Mouse (Mus musculus) MEL (cell line): ENCODE measurements around the gene Lrrc25. TPM values are rescaled to one million over a fixed set of nuclear protein-coding genes. Genes with fewer than 3 reads are reported as not detected.

Experiments
- DNase-seq: peaks from one replicate; pipeline ENCODE4 v3.0.0; 2011; ENCODE audit warnings: low read depth, low spot score
- H3K27ac ChIP-seq: 2 replicates; pipeline ENCODE4 v1.5.1; 2012; ENCODE audit warnings: low read depth, mild to moderate bottlenecking, control low read depth, low read length, moderate library complexity; ENCODE audit not compliant: control insufficient read depth
- H3K27me3 ChIP-seq, 2 experiments: fragments of 150-350 bp in 1 of 2; sonication (generic) in 1 of 2; 2 replicates each; pipeline ENCODE4 v1.6.1; 2012; ENCODE audit warnings: low read length in 2 of 2, mild to moderate bottlenecking in 2 of 2, improper control_type of control experiment in 1 of 2, moderate library complexity in 1 of 2; ENCODE audit not compliant: insufficient read depth in 2 of 2, control insufficient read depth in 1 of 2
- H3K36me3 ChIP-seq, 2 experiments: 2 replicates each; pipeline ENCODE4 v1.6.1; 2012 to 2014; ENCODE audit warnings: low read length in 2 of 2, improper control_type of control experiment in 1 of 2, inconsistent platforms in 1 of 2, mild to moderate bottlenecking in 1 of 2; ENCODE audit not compliant: insufficient read depth in 2 of 2, control insufficient read depth in 1 of 2
- H3K4me1 ChIP-seq, 2 experiments: fragments of 150-350 bp in 1 of 2; sonication (generic) in 1 of 2; 2 replicates each; pipeline ENCODE4 v1.6.1; 2012; ENCODE audit warnings: low read length in 2 of 2, improper control_type of control experiment in 1 of 2, mild to moderate bottlenecking in 1 of 2; ENCODE audit not compliant: insufficient read depth in 2 of 2, control insufficient read depth in 1 of 2
- H3K4me3 ChIP-seq, 2 experiments: fragments of 150-350 bp in 1 of 2; sonication (generic) in 1 of 2; 2 replicates each; pipeline ENCODE4 v1.5.1; 2012; ENCODE audit warnings: low read depth in 2 of 2, low read length in 2 of 2, mild to moderate bottlenecking in 2 of 2, moderate library complexity in 2 of 2, control low read depth in 1 of 2, improper control_type of control experiment in 1 of 2; ENCODE audit not compliant: control insufficient read depth in 1 of 2, insufficient read depth in 1 of 2
- H3K79me2 ChIP-seq: 2 replicates; pipeline ENCODE4 v1.6.1; 2012; ENCODE audit warnings: mild to moderate bottlenecking, low read length, moderate library complexity; ENCODE audit not compliant: control insufficient read depth, poor library complexity, insufficient read depth
- H3K9ac ChIP-seq: 2 replicates; pipeline ENCODE4 v1.6.1; 2012; ENCODE audit warnings: low read depth, mild to moderate bottlenecking, control low read depth, low read length, moderate library complexity; ENCODE audit not compliant: control insufficient read depth, poor library complexity, severe bottlenecking
- H3K9me3 ChIP-seq: fragments of 150-350 bp; sonication (generic); replicated peaks from 2 replicates; pipeline ENCODE4 v1.6.1; 2012; ENCODE audit warnings: mild to moderate bottlenecking, low read length, improper control_type of control experiment, moderate library complexity; ENCODE audit not compliant: insufficient read depth
- BHLHE40 ChIP-seq: IDR thresholded peaks from 2 replicates; pipeline ENCODE4 v1.6.1; 2012; ENCODE audit warnings: low read depth, mild to moderate bottlenecking, inconsistent platforms, low read length, improper control_type of control experiment, borderline replicate concordance
- CTCF ChIP-seq, 3 experiments: IDR thresholded peaks in 2 of 3; conservative IDR thresholded peaks in 1 of 3; 2 replicates each; pipeline ENCODE4 v1.5.1; 2011 to 2012; ENCODE audit warnings: low read length in 3 of 3, low read depth in 2 of 3, mild to moderate bottlenecking in 2 of 3, improper control_type of control experiment in 1 of 3, inconsistent platforms in 1 of 3, mixed read lengths in 1 of 3, moderate library complexity in 1 of 3; ENCODE audit not compliant: control insufficient read depth in 1 of 3, insufficient read depth in 1 of 3, poor library complexity in 1 of 3, severe bottlenecking in 1 of 3
- ETS1 ChIP-seq: IDR thresholded peaks from 2 replicates; pipeline ENCODE4 v1.6.1; 2012; ENCODE audit warnings: low read depth, mild to moderate bottlenecking, inconsistent platforms, low read length, improper control_type of control experiment, moderate library complexity
- GABPA ChIP-seq: IDR thresholded peaks from 2 replicates; pipeline ENCODE4 v1.6.1; 2012; ENCODE audit warnings: low read depth, mild to moderate bottlenecking, inconsistent platforms, low read length, improper control_type of control experiment, moderate library complexity
- GATA1 ChIP-seq: IDR thresholded peaks from 2 replicates; pipeline ENCODE4 v1.6.1; 2011; ENCODE audit warnings: low read depth, low read length, improper control_type of control experiment
- HCFC1 ChIP-seq: IDR thresholded peaks from 2 replicates; pipeline ENCODE4 v1.6.1; 2012; ENCODE audit warnings: low read depth, mild to moderate bottlenecking, inconsistent platforms, low read length, improper control_type of control experiment, moderate library complexity
- JUND ChIP-seq: IDR thresholded peaks from 2 replicates; pipeline ENCODE4 v1.6.1; 2011; ENCODE audit warnings: low read depth, mild to moderate bottlenecking, improper control_type of control experiment, low read length
- KAT2A ChIP-seq: conservative IDR thresholded peaks from 2 replicates; pipeline ENCODE4 v1.6.1; 2012; ENCODE audit warnings: low read depth, low read length, improper control_type of control experiment, inconsistent platforms
- MAX ChIP-seq: IDR thresholded peaks from 2 replicates; pipeline ENCODE4 v1.6.1; 2011; ENCODE audit warnings: low read length, improper control_type of control experiment
- MAZ ChIP-seq: IDR thresholded peaks from 2 replicates; pipeline ENCODE4 v1.6.1; 2012; ENCODE audit warnings: low read depth, mild to moderate bottlenecking, inconsistent platforms, low read length, improper control_type of control experiment
- MYB ChIP-seq: IDR thresholded peaks from 2 replicates; pipeline ENCODE4 v1.6.1; 2011; ENCODE audit warnings: mild to moderate bottlenecking, low read depth, low read length, improper control_type of control experiment
- POLR2A ChIP-seq, 2 experiments: IDR thresholded peaks; 2 replicates each; pipeline ENCODE4 v1.6.1; 2011 to 2012; ENCODE audit warnings: low read length in 2 of 2, mild to moderate bottlenecking in 2 of 2, control low read depth in 1 of 2, improper control_type of control experiment in 1 of 2, low read depth in 1 of 2, moderate library complexity in 1 of 2; ENCODE audit not compliant: control insufficient read depth in 1 of 2, insufficient read depth in 1 of 2, poor library complexity in 1 of 2
- POLR2AphosphoS5 ChIP-seq: IDR thresholded peaks from 2 replicates; pipeline ENCODE4 v1.6.1; 2012; ENCODE audit warnings: low read depth, borderline replicate concordance, mild to moderate bottlenecking, inconsistent platforms, low read length, moderate library complexity, mixed read lengths
- SIN3A ChIP-seq: IDR thresholded peaks from 2 replicates; pipeline ENCODE4 v1.6.1; 2012; ENCODE audit warnings: low read length, improper control_type of control experiment, inconsistent platforms
- TAL1 ChIP-seq: IDR thresholded peaks from 2 replicates; pipeline ENCODE4 v1.6.1; 2012; ENCODE audit warnings: mild to moderate bottlenecking, inconsistent platforms, low read length, moderate library complexity, mixed read lengths
- TBP ChIP-seq: IDR thresholded peaks from 2 replicates; pipeline ENCODE4 v1.8.0; 2011; ENCODE audit warnings: low read depth, low read length, improper control_type of control experiment
- UBTF ChIP-seq: IDR thresholded peaks from 2 replicates; pipeline ENCODE4 v1.6.1; 2012; ENCODE audit warnings: low read depth, mild to moderate bottlenecking, inconsistent platforms, low read length, improper control_type of control experiment, moderate library complexity, borderline replicate concordance; ENCODE audit not compliant: insufficient read depth
- ZC3H11A ChIP-seq: IDR thresholded peaks from 2 replicates; pipeline ENCODE4 v1.6.1; 2012; ENCODE audit warnings: low read depth, mild to moderate bottlenecking, inconsistent platforms, low read length, improper control_type of control experiment
- ZNF384 ChIP-seq: IDR thresholded peaks from 2 replicates; pipeline ENCODE4 v1.6.1; 2012; ENCODE audit warnings: low read depth, mild to moderate bottlenecking, inconsistent platforms, low read length, improper control_type of control experiment
- polyA plus RNA-seq, 2 experiments: library from polyadenylated mRNA; stranded (reverse) in 1 of 2; unstranded in 1 of 2; fragments of >175 nt in 1 of 2; fragments of >200 nt in 1 of 2; gene quantifications; 2 replicates each; pipeline versions ENCODE4 v1.2.1 to v1.2.4; 2012; ENCODE audit warnings: low replicate concordance in 2 of 2, low read depth in 1 of 2; ENCODE audit not compliant: insufficient read length in 2 of 2, insufficient read depth in 1 of 2, missing spikeins in 1 of 2
- total RNA-seq: library from RNA; depleted of rRNA; stranded (reverse); fragments of 300-350 nt; gene quantifications from 2 replicates; pipeline ENCODE4 v1.2.3, GENCODE M21; 2012; rRNA removed

Lrrc25 gene
- total RNA-seq: 0.20 and 0.39 TPM in 2 replicates
- polyA plus RNA-seq: 1 to 10 TPM in 1 of 2 experiments, not detected in 1; 1.1 TPM

- Histone ChIP-seq H3K79me2 (peaks cover 4% of the 10 kb centered on the region; the same call in 1 of the 2 replicates), H3K4me3 (no peak within 1 kb of the TSS), H3K27me3 (no peaks in the 10 kb centered on the region), H3K27ac (peak within 1 kb of the TSS; percentile 38; the same call in 1 of the 2 replicates), H3K9ac (peak within 1 kb of the TSS; percentile 46), H3K4me1 (peaks cover 2 to 28% of the 10 kb centered on the region in 2 experiments), H3K36me3 (peaks cover 0 to 15% of the 10 kb centered on the region in 2 experiments; a peak in 2 of 4 replicates), H3K9me3 (no peaks in the 10 kb centered on the region)
- TF ChIP-seq POLR2AphosphoS5 (no peak), MAZ (0 out of 2 replicates have a peak, but pooled peaks have one; percentile 21), TAL1 (0 out of 2 replicates have a peak, but pooled peaks have one; percentile 5), UBTF (no peak), MAX (no peak), TBP (no peak), POLR2A (IDR thresholded peaks at IDR 0.05; ENCODE audit: control insufficient read depth in 1 of 2, insufficient read depth in 1 of 2, low read depth in 1 of 2, low read length in 2 of 2, poor library complexity in 1 of 2) (peak in 1 of 2 experiments; percentile 26; a peak in 1 of 4 replicates), MYB (no peak), HCFC1 (0 out of 2 replicates have a peak, but pooled peaks have one; percentile 28), BHLHE40 (no peak), ZC3H11A (no peak), GATA1 (0 out of 2 replicates have a peak, but pooled peaks have one; percentile 5), ETS1 (peak; percentile 55), SIN3A (peak; percentile 32; the same call in 1 of the 2 replicates)
- peak; percentile 76 for DNase-seq
Measured at GRCm38 (mm10) chr8:70615894-70616293, at the start of gene Lrrc25. Gene Lrrc25, plus strand, starts transcription at chr8:70616155.

- H3K4me3 ChIP-seq: no peak overlapping the region
- H3K27ac ChIP-seq: no peak overlapping the region
- H3K9me3 ChIP-seq: no peaks in the 10 kb centered on the region
- H3K27me3 ChIP-seq: no peaks in the 10 kb centered on the region
- DNase-seq: no peak
- peaks cover 0 to 15% of the 10 kb centered on the region in 2 experiments; a peak in 2 of 4 replicates for H3K36me3 ChIP-seq
- peaks cover 3% of the 10 kb centered on the region; the same call in 1 of the 2 replicates for H3K79me2 ChIP-seq
- TF ChIP-seq MYB: no peak
- TF ChIP-seq JUND: no peak
- TF ChIP-seq MAZ: no peak
- TF ChIP-seq SIN3A: no peak
- no peak for TF ChIP-seq MAX
- TF ChIP-seq ZNF384: no peak
- no peak for TF ChIP-seq KAT2A
- TF ChIP-seq TAL1: no peak
- TF ChIP-seq CTCF (IDR thresholded peaks at IDR 0.05 in 2 of 3, conservative IDR thresholded peaks at IDR 0.05 in 1 of 3; ENCODE audit: control insufficient read depth in 1 of 3, insufficient read depth in 1 of 3, low read depth in 2 of 3, low read length in 3 of 3, poor library complexity in 1 of 3, severe bottlenecking in 1 of 3): no peak
- TF ChIP-seq GABPA: no peak
- peaks cover 12 to 15% of the 10 kb centered on the region in 2 experiments for H3K4me1 ChIP-seq
- H3K9ac ChIP-seq: no peak overlapping the region
Measured at GRCm38 (mm10) chr8:70570360-70570759, 45.6 kb upstream of the Lrrc25 start.
